Mouse (Mus musculus) embryonic facial prominence, embryonic 11.5 days (tissue): ENCODE measurements around the gene Aqp7. TPM values are rescaled to one million over a fixed set of nuclear protein-coding genes. Genes with fewer than 3 reads are reported as not detected.

Experiments used
- ATAC-seq: fragments of 200-750 bp; cut with Nextera tagmentation; replicated peaks from 2 replicates; pipeline ENCODE4 v1.8.0; 2017; ENCODE audit warnings: low read depth; ENCODE audit not compliant: insufficient number of reproducible peaks, low FRiP score, low TSS enrichment
- DNase-seq: peaks from one replicate; pipeline ENCODE4 v3.0.0-alpha.2; 2015; ENCODE audit warnings: low spot score
- H3K27ac ChIP-seq: fragments of 300-500 bp; sonication (generic); replicated peaks from 2 replicates; pipeline ENCODE4 v1.5.1; 2014; ENCODE audit warnings: mild to moderate bottlenecking, low read depth, low read length, control low read depth
- H3K27me3 ChIP-seq: fragments of 300-500 bp; sonication (generic); 2 replicates; pipeline ENCODE4 v1.6.1; 2014; ENCODE audit warnings: mild to moderate bottlenecking, low read length, moderate library complexity, mixed read lengths; ENCODE audit not compliant: control insufficient read depth, insufficient read depth
- H3K36me3 ChIP-seq: fragments of 300-500 bp; sonication (generic); replicated peaks from 2 replicates; pipeline ENCODE4 v1.6.1; 2014; ENCODE audit warnings: low read depth, mild to moderate bottlenecking, low read length, moderate library complexity, mixed read lengths; ENCODE audit not compliant: control insufficient read depth, insufficient read depth
- H3K4me1 ChIP-seq: fragments of 300-500 bp; sonication (generic); 2 replicates; pipeline ENCODE4 v1.6.1; 2014; ENCODE audit warnings: low read length, mixed read lengths; ENCODE audit not compliant: control insufficient read depth, insufficient read depth
- H3K4me2 ChIP-seq: fragments of 300-500 bp; sonication (generic); 2 replicates; pipeline ENCODE4 v1.6.1; 2014; ENCODE audit warnings: low read depth, mild to moderate bottlenecking, control low read depth, low read length, moderate library complexity
- H3K4me3 ChIP-seq: fragments of 300-500 bp; sonication (generic); 2 replicates; pipeline ENCODE4 v1.5.1; 2014; ENCODE audit warnings: low read depth, low read length, control low read depth
- H3K9ac ChIP-seq: fragments of 300-500 bp; sonication (generic); replicated peaks from 2 replicates; pipeline ENCODE4 v1.6.1; 2014; ENCODE audit warnings: mild to moderate bottlenecking, control low read depth, low read length
- H3K9me3 ChIP-seq: fragments of 300-500 bp; sonication (generic); replicated peaks from 2 replicates; pipeline ENCODE4 v1.6.1; 2016; ENCODE audit warnings: mild to moderate bottlenecking, low read length, inconsistent platforms, mixed read lengths; ENCODE audit not compliant: control insufficient read depth
- WGBS: fragments of 180-500 bp; shearing (Covaris S2); extraction: QIAGEN DNeasy Blood & Tissue Kit; methylation state at CpG from one replicate; pipeline ENCODE4 v1.1.7; 2014; 5-methylcytosine and 5-hydroxymethylcytosine counted together
- microRNA-seq: library from miRNA; unstranded; fragments of <30 nt; microRNA quantifications from one replicate; pipeline ENCODE4, GENCODE M21; 2016; ENCODE audit warnings: borderline number of aligned reads
- polyA plus RNA-seq: library from polyadenylated mRNA; unstranded; fragments of >200 nt; fragmentation: Nextera tagmentation; extraction: Ambion mirVana; gene quantifications from 2 replicates; pipeline ENCODE4 v1.2.1, GENCODE M21; 2014

The Aqp7 gene
- polyA plus RNA-seq, 1 experiment from 2014 or later, result not detected

DNA sequence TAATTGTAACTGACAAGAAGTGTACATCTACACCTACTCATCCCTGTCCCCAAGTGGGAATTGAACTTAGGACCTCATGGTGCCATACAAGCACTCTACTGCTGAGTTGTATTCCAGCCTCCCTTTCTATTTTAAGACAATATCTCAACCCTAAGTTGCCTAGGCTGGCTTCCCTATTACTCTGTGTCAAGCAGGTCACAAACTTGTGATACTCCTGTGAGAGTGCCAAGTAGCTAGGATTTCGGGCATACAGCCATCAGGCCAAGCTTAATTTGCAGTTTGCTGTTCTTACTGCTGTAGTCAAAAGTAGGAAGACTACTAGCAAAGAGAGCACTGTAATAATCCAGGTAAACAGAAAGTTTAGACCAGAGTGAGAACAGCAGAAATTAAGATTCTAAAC is 64.3 kb downstream of the Aqp7 start:
- no peak overlapping the region for H3K4me3 ChIP-seq
- ATAC-seq, result no peak
- no peak overlapping the region for H3K4me2 ChIP-seq
- DNase-seq, result no peak
- H3K27ac ChIP-seq, result no peak overlapping the region
- peaks cover 3% of the 10 kb centered on the region; the same call in 1 of the 2 replicates for H3K36me3 ChIP-seq
- WGBS, result 90% methylated on average over 1 of the region's 1 CpGs
- H3K9me3 ChIP-seq, result no peaks in the 10 kb centered on the region
- H3K9ac ChIP-seq, result no peak overlapping the region
- H3K27me3 ChIP-seq, result no peaks in the 10 kb centered on the region
- no peaks in the 10 kb centered on the region for H3K4me1 ChIP-seq

Small RNAs within 50 kb of the gene (microRNA-seq; reads per million reads assigned to microRNA genes)
- 1.9 reads per million for gene Mir3094

Other genes with a start within 250 kb of the Aqp7 start
- gene B4galt1, start 194.1 kb downstream of the Aqp7 start, polyA plus RNA-seq, result 28.3 and 28.9 TPM in 2 replicates
- gene Spink4, start 128.1 kb downstream of the Aqp7 start, polyA plus RNA-seq, result not detected in 2 replicates
- 271 and 295 TPM in 2 replicates for gene Bag1, start 99.8 kb downstream of the Aqp7 start, polyA plus RNA-seq
- gene Chmp5, start 99.7 kb downstream of the Aqp7 start, polyA plus RNA-seq, result 122 and 142 TPM in 2 replicates
- 93.7 and 97.1 TPM in 2 replicates for gene Nfx1, start 77.2 kb downstream of the Aqp7 start, polyA plus RNA-seq
- 1.0 and 1.4 TPM in 2 replicates for gene Aqp3, start 50.0 kb upstream of the Aqp7 start, polyA plus RNA-seq
- 18.6 and 20.7 TPM in 2 replicates for gene Nol6, start 76.3 kb upstream of the Aqp7 start, polyA plus RNA-seq
- 109 and 110 TPM in 2 replicates for gene Ube2r2, start 87.6 kb upstream of the Aqp7 start, polyA plus RNA-seq
- gene Ubap2, start 227.0 kb upstream of the Aqp7 start, polyA plus RNA-seq, result 67.3 and 69.6 TPM in 2 replicates